Mouse (Mus musculus) kidney, adult 18-20 months (tissue): ENCODE measurements at regions not wholly inside any gene's neighbourhood (a gene's known extent, or its start where the extent isn't known, plus 50 kb on each side); places are given as distances from the start of the nearest gene placed in this dataset.

Source experiments
- DNase-seq: peaks from one replicate; pipeline ENCODE4 v3.0.0; 2021

GRCm38 (mm10) chr10:118000591-118000990, 141.0 kb upstream of the Mdm1 start:
- DNase-seq: no peak

- no peak for DNase-seq
Observed at GRCm38 (mm10) chr10:118001501-118001900, 140.1 kb upstream of the Mdm1 start.

GRCm38 (mm10) chr10:118001971-118002370, 139.6 kb upstream of the Mdm1 start:
- DNase-seq: no peak

- no peak for DNase-seq
Observed at GRCm38 (mm10) chr10:118002559-118002958, 139.1 kb upstream of the Mdm1 start.

GRCm38 (mm10) chr10:118003179-118003578, 138.4 kb upstream of the Mdm1 start:
- no peak for DNase-seq

- no peak for DNase-seq
Observed at GRCm38 (mm10) chr10:118003739-118004361, 137.8 kb upstream of the Mdm1 start.

GRCm38 (mm10) chr10:118004362-118004958, 137.2 kb upstream of the Mdm1 start:
- DNase-seq: no peak

GRCm38 (mm10) chr10:118006827-118007550, 134.6 kb upstream of the Mdm1 start:
- DNase-seq: no peak

- no peak for DNase-seq
Observed at GRCm38 (mm10) chr10:118007846-118008245, 133.8 kb upstream of the Mdm1 start.

- peak; percentile 19 for DNase-seq
Observed at GRCm38 (mm10) chr10:118011687-118012567, 129.7 kb upstream of the Mdm1 start.

- no peak for DNase-seq
Observed at GRCm38 (mm10) chr10:118028831-118029230, 112.8 kb upstream of the Mdm1 start.

GRCm38 (mm10) chr10:118034401-118034800, 107.2 kb upstream of the Mdm1 start:
- no peak for DNase-seq

GRCm38 (mm10) chr10:118035035-118035434, 106.6 kb upstream of the Mdm1 start:
- no peak for DNase-seq

- DNase-seq: no peak
Observed at GRCm38 (mm10) chr10:118038465-118038864, 103.1 kb upstream of the Mdm1 start.

GRCm38 (mm10) chr10:118039056-118039455, 102.6 kb upstream of the Mdm1 start:
- no peak for DNase-seq

GRCm38 (mm10) chr10:118041068-118041467, 100.5 kb upstream of the Mdm1 start:
- no peak for DNase-seq

GRCm38 (mm10) chr10:118043761-118044160, 97.8 kb upstream of the Mdm1 start:
- no peak for DNase-seq

- no peak for DNase-seq
Observed at GRCm38 (mm10) chr10:118044840-118045239, 96.8 kb upstream of the Mdm1 start.

GRCm38 (mm10) chr10:118045427-118045826, 96.2 kb upstream of the Mdm1 start:
- no peak for DNase-seq

- DNase-seq: no peak
Observed at GRCm38 (mm10) chr10:118046328-118046727, 95.3 kb upstream of the Mdm1 start.

- DNase-seq: no peak
Observed at GRCm38 (mm10) chr10:118046831-118047230, 94.8 kb upstream of the Mdm1 start.

- peak; percentile 87 for DNase-seq
Observed at GRCm38 (mm10) chr10:118049330-118049729, 92.3 kb upstream of the Mdm1 start.

- DNase-seq: no peak
Observed at GRCm38 (mm10) chr10:118050152-118050641, 91.4 kb upstream of the Mdm1 start.
